Mouse (Mus musculus) forebrain, postnatal 0 days (tissue): ENCODE measurements around the gene Cab39l. TPM values are rescaled to one million over a fixed set of nuclear protein-coding genes. Genes with fewer than 3 reads are reported as not detected.

Experiments used
- ATAC-seq: fragments of 200-750 bp; cut with Nextera tagmentation; 2 replicates; pipeline ENCODE4 v1.8.0; 2017; ENCODE audit warnings: mild to moderate bottlenecking, moderate library complexity
- DNase-seq: peaks from one replicate; pipeline ENCODE4 v3.0.0-alpha.2; 2015
- H3K27ac ChIP-seq: fragments of 300-500 bp; sonication (generic); 2 replicates; pipeline ENCODE4 v1.5.1; 2014; ENCODE audit warnings: low read depth, mild to moderate bottlenecking, antibody characterized with exemption, low read length, moderate library complexity, mixed read lengths
- H3K27me3 ChIP-seq: fragments of 300-500 bp; sonication (generic); 2 replicates; pipeline ENCODE4 v1.6.1; 2014; ENCODE audit warnings: mild to moderate bottlenecking, low read length, mixed read lengths; ENCODE audit not compliant: insufficient read depth
- H3K36me3 ChIP-seq: fragments of 300-500 bp; sonication (generic); 2 replicates; pipeline ENCODE4 v1.6.1; 2014; ENCODE audit warnings: mild to moderate bottlenecking, moderate library complexity; ENCODE audit not compliant: insufficient read depth
- H3K4me1 ChIP-seq: fragments of 300-500 bp; sonication (generic); 2 replicates; pipeline ENCODE4 v1.6.1; 2014; ENCODE audit warnings: antibody characterized with exemption; ENCODE audit not compliant: insufficient read depth
- H3K4me2 ChIP-seq: fragments of 300-500 bp; sonication (generic); 2 replicates; pipeline ENCODE4 v1.6.1; 2014; ENCODE audit warnings: low read depth, mild to moderate bottlenecking, moderate library complexity
- H3K4me3 ChIP-seq: fragments of 300-500 bp; sonication (generic); 2 replicates; pipeline ENCODE4 v1.5.1; 2014; ENCODE audit warnings: low read depth, low read length, mixed read lengths
- H3K9ac ChIP-seq: fragments of 300-500 bp; sonication (generic); 2 replicates; pipeline ENCODE4 v1.6.1; 2014; ENCODE audit warnings: mild to moderate bottlenecking
- H3K9me3 ChIP-seq: fragments of 300-500 bp; sonication (generic); 2 replicates; pipeline ENCODE4 v1.6.1; 2016; ENCODE audit warnings: low read length
- CTCF ChIP-seq: sonication (generic); IDR thresholded peaks from 2 replicates; pipeline ENCODE4 v1.5.1; 2016; ENCODE audit warnings: antibody characterized with exemption, control low read depth, low read depth
- WGBS: fragments of 180-500 bp; shearing (Covaris S2); extraction: QIAGEN DNeasy Blood & Tissue Kit; methylation state at CpG from one replicate; pipeline ENCODE4 v1.1.7; 2014; 5-methylcytosine and 5-hydroxymethylcytosine counted together
- polyA plus RNA-seq: library from polyadenylated mRNA; unstranded; fragments of >200 nt; fragmentation: Nextera tagmentation; extraction: Ambion mirVana; gene quantifications from 2 replicates; pipeline ENCODE4 v1.2.1, GENCODE M21; 2015
- total RNA-seq: library from RNA; depleted of rRNA; stranded (reverse); fragments of >200 nt; gene quantifications from 2 replicates; pipeline ENCODE4 v1.2.3, GENCODE M21; 2014

Gene Cab39l
- total and polyA plus RNA-seq, 2 experiments from 2014 or later, result 17.4 to 20.1 TPM

- no peak for TF ChIP-seq CTCF
- no peak for ATAC-seq
- WGBS, result 92% methylated on average over 4 of the region's 4 CpGs
Observed at GRCm38 (mm10) chr14:59506139-59506538, 65.4 kb downstream of the Cab39l start.

DNA sequence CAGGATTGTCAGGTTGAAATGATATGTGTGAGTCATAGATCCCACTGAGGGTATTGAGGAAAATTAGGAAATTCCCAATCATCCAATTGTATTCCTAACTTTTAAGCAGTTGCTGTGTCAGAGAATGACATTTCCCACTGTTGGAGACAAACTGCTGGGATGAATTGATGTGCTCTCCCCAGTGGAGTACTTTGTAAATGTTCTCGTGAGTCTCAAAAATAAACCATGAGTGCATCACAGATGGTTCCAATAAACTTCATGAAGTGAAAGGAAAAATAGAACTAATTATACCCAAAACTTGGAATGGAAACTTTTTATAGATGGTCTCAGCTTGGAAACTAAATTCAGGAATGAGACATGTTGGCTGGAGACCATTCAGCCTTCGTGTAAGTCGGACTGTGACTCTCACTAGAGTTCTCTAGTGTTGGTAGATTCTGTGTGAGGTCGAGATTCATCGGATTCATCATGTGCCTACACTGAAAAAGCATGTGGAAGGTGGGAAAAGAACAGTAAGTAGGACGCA lies 73.2 kb downstream of the Cab39l start:
- 81% methylated on average over 6 of the region's 6 CpGs for WGBS
- no peak overlapping the region for H3K9ac ChIP-seq
- no peak overlapping the region for H3K4me2 ChIP-seq
- no peaks in the 10 kb centered on the region for H3K27me3 ChIP-seq
- no peaks in the 10 kb centered on the region for H3K9me3 ChIP-seq
- no peaks in the 10 kb centered on the region for H3K36me3 ChIP-seq
- DNase-seq, result no peak
- no peak overlapping the region for H3K27ac ChIP-seq
- no peak for TF ChIP-seq CTCF
- no peak overlapping the region for H3K4me3 ChIP-seq
- H3K4me1 ChIP-seq, result no peaks in the 10 kb centered on the region
- no peak for ATAC-seq

More at GRCm38 (mm10) chr14:59506139-59506538, 65.4 kb downstream of the Cab39l start:
- Histone ChIP-seq H3K27ac (no peak overlapping the region), H3K4me3 (no peak overlapping the region), H3K4me2 (no peak overlapping the region), H3K9me3 (no peaks in the 10 kb centered on the region), H3K27me3 (no peaks in the 10 kb centered on the region), H3K9ac (no peak overlapping the region), H3K4me1 (no peaks in the 10 kb centered on the region), H3K36me3 (no peaks in the 10 kb centered on the region)
- no peak for DNase-seq

DNA sequence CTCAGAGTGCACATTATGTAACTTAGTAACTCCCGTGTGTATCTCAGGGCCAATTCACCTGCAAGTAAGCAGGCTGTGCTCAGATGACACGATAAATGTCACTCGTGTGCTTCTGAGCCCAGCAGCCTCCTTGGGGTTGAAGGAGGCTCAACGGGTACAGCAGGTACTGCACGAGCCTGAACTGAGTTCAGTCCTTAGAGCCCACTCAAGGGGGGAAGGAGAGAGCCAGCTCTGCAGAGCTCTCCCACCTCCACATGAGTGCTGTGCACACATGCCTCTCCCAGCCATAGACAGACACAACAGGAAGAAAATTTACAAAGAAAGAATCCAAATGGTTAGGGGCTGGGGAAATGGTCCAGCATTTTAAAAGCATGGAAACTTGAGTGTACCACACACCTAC lies 85.1 kb downstream of the Cab39l start:
- Histone ChIP-seq H3K9ac (no peak overlapping the region), H3K9me3 (no peaks in the 10 kb centered on the region), H3K4me2 (no peak overlapping the region), H3K4me3 (no peak overlapping the region), H3K27me3 (no peaks in the 10 kb centered on the region), H3K27ac (no peak overlapping the region), H3K4me1 (no peaks in the 10 kb centered on the region), H3K36me3 (no peaks in the 10 kb centered on the region)
- no peak for ATAC-seq
- no peak for TF ChIP-seq CTCF
- no peak for DNase-seq
- 87% methylated on average over 5 of the region's 5 CpGs for WGBS

DNA sequence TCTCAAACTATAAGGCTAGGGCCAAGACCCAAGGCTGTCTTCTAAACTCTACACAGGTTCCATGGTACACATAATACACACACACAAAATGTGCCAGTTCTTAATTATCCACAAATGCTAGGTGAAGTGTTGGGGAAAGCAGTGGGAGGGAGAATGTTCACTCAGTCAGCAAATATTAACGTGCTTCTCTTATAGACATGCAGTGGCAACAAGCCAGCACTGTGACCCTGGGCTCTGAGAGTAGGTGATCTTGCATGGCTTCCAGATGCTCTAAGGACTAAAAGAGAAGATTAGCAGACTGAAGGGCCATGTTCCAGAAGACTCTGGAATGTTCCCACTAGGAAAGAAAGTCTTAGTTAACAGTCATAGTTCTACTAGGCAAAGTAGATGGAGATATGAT lies 90.0 kb downstream of the Cab39l start:
- Histone ChIP-seq H3K36me3 (no peaks in the 10 kb centered on the region), H3K27me3 (no peaks in the 10 kb centered on the region), H3K4me3 (no peak overlapping the region), H3K4me2 (no peak overlapping the region), H3K27ac (no peak overlapping the region), H3K9ac (no peak overlapping the region), H3K4me1 (no peaks in the 10 kb centered on the region), H3K9me3 (no peaks in the 10 kb centered on the region)
- TF ChIP-seq CTCF, result no peak
- WGBS, result 67% methylated on average over 1 of the region's 1 CpGs
- DNase-seq (no peak), ATAC-seq (no peak)

GRCm38 (mm10) chr14:59532986-59533385 lies 92.2 kb downstream of the Cab39l start:
- Histone ChIP-seq H3K9me3 (no peaks in the 10 kb centered on the region), H3K27me3 (no peaks in the 10 kb centered on the region), H3K4me1 (no peaks in the 10 kb centered on the region), H3K27ac (no peak overlapping the region), H3K4me2 (no peak overlapping the region), H3K36me3 (no peaks in the 10 kb centered on the region), H3K9ac (no peak overlapping the region), H3K4me3 (no peak overlapping the region)
- ATAC-seq (no peak), DNase-seq (no peak)
- no peak for TF ChIP-seq CTCF
- 89% methylated on average over 1 of the region's 1 CpGs for WGBS

GRCm38 (mm10) chr14:59533908-59534307 lies 93.1 kb downstream of the Cab39l start:
- no peak overlapping the region for H3K9ac ChIP-seq
- no peaks in the 10 kb centered on the region for H3K9me3 ChIP-seq
- H3K4me1 ChIP-seq, result no peaks in the 10 kb centered on the region
- H3K4me2 ChIP-seq, result no peak overlapping the region
- H3K36me3 ChIP-seq, result no peaks in the 10 kb centered on the region
- no peak for TF ChIP-seq CTCF
- no peaks in the 10 kb centered on the region for H3K27me3 ChIP-seq
- no peak overlapping the region for H3K4me3 ChIP-seq
- no peak for DNase-seq
- no peak overlapping the region for H3K27ac ChIP-seq
- ATAC-seq, result peak; percentile 38; the same call in 1 of the 2 replicates

DNA sequence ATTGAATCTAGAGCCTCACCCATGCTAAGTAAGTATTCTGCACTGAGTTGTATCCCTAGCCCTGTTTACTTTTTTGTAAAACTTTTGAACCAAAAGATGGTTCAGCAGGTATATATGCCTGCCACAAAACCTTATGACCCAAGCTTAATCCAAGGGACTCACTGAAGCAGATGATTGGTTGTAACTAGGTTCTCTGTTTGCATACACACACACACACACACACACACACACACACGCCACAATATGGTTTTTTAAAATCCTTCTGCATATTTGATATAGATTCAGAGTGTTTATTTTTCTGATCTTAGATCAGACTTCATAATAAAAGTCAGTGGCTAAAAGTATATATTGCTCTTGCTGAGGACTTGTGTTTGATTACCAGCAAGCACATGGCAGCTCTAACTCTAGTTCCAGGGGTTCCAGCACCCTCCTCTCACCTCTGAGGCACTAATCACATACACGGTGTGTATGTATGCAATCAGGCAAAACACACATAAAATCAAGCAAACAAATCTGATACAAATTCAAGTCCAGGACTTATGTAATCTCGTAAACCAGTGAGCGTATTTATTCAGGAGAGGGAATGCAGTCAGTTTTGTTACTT lies 97.2 kb downstream of the Cab39l start:
- ATAC-seq, result no peak
- no peak for DNase-seq
- Histone ChIP-seq H3K4me3 (no peak overlapping the region), H3K36me3 (no peaks in the 10 kb centered on the region), H3K4me1 (no peaks in the 10 kb centered on the region), H3K27ac (no peak overlapping the region), H3K4me2 (no peak overlapping the region), H3K9me3 (no peaks in the 10 kb centered on the region), H3K27me3 (no peaks in the 10 kb centered on the region), H3K9ac (no peak overlapping the region)
- no peak for TF ChIP-seq CTCF
- 93% methylated on average over 4 of the region's 4 CpGs for WGBS
